Mouse (Mus musculus) forelimb bud, embryonic 11.5 days (tissue): ENCODE results near the gene Pde8b.

Experiments
- DNase-seq: peaks from one replicate; pipeline ENCODE4 v3.0.0-alpha.2; 2012; ENCODE audit warnings: low read depth, low spot score

Pde8b gene

DNA sequence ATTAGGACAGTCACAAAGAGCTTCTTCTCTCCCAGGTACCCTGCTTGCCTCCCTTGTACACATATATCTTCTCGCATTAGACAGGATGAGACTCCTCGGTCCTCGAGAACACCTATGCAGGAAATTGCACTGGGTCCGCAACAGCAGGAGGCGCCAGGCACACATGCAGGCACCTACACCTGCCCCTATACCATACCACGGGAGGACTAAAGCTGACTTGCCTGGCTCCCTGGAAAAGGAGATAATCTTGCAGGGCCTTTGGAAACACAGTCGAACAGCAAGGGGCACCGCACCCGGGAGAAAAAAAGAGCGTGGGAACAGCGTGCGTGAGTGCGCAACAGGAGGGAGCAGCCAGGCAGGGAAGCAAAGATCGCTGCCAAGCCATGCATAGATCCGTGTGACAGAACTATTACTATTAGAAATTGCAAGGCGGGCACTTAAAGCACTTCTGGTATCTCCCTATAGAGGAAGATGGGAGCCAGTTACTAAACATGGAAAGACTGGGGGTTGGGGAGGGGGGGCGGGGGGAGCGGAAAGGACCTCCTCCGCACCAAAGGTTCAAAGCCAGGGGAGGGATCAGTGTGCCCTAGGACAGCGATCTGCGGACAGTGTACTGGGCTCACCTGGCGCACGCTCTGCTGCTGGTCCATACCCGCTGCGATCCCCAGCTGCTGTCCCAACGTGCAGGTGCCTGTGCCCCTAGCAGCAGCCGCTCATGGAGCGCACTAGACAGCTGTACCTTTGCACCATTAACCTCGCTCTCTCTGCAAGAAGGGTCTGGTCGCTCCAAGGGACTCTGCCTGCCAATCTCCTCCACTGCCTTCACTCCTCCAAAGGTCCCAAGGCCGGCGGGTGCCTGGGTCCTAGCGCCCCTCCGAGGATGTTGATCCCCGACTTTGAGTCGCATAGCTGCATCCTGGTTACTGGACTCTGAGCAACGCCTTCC lies at the start of gene Pde8b:
Pde8b (minus strand) TSS at position 826 of the 946 bp plus-strand sequence.
- DNase-seq = peak; percentile 11

- DNase-seq = no peak
Measured at GRCm38 (mm10) chr13:95291983-95292382, 41.8 kb upstream of the Pde8b start.

DNA sequence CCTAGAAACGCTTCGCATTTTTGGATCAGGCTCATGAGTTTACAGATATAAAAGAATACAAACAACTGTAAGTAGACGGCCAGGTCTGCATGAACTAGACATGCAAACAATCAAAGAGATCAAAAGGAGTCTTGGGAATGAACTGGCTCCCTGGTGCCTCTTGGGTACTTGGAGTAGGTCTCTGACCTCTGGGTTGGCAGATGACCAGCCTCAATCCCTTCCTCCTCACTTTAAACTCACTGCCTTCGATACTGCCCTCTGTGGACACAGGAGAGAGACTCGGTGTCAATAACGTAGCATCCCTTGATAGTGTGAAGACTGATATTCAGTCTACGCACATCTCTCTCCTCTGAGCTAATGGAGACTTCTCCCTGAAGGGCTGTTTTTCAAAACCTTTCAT lies 37.9 kb upstream of the Pde8b start:
- no peak for DNase-seq

- peak; percentile 75 for DNase-seq
Measured at GRCm38 (mm10) chr13:95286989-95287388, 36.9 kb upstream of the Pde8b start.

DNA sequence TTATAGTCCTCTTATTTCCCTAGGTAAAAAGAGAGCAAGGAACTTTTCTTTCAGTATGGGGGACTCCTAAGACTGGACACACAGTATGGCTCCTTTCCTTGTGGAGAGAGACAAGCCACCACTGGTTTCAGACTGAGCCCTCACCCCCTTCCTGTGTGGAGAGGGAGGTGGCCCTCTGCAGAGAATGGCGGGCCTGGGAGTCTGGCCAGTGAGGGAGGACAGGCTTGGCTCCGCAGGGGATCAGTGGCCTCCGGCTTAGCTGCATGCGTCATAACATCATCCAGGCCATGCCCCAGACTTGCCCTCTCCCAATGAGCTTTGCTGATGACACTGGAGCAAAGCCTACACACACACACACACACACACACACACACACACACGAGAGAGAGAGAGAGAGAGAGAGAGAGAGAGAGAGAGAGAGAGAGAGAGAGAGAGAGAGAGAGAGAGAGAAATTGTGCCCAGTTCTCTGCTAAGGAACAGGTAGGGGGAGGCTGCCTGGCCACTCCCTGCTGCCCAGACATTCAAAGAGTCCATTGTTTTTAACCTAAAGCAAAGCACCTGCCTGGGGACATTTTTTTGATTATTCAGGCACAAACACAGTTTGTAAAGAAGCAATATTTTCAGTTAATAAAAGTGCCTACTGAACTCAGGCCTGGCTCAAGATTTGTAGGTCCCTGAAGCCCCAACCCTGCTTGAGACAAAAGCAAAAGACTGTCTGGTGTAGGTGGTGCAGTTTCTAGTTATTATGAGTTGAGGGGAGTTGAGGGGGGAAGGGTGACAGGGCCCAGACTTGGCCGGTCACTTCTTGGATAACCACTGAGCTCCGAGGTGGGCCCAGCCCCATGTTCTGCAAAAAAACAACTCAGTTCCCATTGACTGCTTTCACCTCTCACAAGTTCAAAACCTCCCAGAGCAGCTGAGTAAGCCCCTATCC lies 31.9 kb upstream of the Pde8b start:
- DNase-seq = peak; percentile 47

GRCm38 (mm10) chr13:95278426-95279025 lies 28.4 kb upstream of the Pde8b start:
- DNase-seq = no peak

DNA sequence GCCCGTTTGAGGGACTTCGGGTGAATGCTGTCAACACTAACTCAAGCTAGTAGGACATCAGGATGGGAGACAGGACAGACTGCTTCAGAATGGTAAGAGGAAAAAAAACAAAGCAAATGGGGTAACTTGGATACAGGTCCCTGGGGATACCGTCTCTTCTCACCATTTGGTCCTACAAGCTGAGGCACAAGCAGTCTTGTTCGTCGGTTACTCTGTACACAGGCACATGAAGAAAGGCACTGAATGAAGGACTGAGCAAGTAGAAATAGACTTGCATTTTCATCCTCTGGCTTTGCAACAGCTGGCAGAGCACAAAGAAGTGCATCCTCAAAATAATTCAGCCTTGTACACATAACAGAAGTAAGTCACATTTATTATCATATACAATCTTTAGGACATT lies 14.6 kb upstream of the Pde8b start:
- no peak for DNase-seq

DNA sequence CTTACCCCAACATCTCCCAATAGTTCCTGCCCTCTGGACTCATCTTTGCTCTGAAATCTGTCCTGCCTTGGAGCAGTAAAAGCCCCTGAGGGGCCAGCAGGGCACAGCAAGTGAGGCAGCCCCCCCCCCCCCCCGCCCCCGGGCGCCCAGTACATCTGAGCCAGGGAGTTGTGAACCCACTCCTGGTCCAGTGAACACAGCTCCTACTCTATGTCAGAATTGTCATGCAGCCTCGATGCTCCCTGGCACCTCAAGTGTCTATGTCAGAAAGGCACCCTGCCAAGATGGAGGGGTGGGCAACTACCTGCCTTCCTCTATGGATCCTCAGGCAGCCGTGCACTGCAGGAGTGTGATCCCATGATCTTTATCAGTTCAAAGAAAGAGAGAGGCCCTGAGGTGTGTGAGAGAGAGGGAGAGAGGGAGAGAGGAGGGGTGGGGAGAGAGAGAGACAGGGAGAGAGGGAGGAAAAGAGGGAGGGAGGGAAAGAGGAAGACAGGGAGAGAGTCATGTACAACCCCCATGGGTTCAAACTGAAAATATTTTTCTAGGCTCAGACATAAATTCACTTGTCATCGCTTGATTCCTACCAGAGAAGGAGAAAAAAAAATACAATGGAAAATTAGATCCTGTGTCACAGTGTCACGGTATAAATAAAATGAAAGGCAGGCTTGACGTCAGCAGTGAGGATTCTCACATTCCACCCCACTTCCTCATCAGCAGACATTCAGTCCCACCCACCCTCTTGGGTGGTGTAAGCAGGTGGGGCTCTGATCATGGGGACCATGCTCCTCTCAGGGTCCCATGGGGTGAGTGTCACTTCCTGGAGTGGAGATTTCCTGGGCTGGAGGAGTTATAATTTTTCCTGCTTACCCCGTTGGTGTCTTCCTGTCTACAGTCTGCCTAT lies 11.0 kb upstream of the Pde8b start:
- DNase-seq = no peak

GRCm38 (mm10) chr13:95260391-95260790 lies 10.3 kb upstream of the Pde8b start:
- DNase-seq = no peak

DNA sequence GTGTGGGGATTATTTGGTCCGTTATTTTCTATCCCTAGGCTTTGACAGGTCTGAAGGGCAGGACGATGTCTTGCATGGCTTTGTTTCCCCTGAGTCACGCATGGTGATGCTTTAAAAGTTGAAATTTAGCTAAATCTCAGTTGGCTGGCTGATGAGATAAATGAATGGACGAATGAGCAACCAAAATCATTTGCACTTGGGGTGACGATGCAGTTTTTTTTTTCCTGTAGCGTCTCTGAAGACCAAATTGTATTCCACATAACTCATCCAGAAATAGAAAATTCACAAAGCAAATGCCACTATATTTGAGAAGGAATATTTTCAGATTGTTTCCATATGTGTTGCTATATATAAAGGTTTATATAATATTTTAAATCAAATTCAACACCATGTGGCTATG lies 6.9 kb upstream of the Pde8b start:
- no peak for DNase-seq

GRCm38 (mm10) chr13:95255083-95255482 lies 4.9 kb upstream of the Pde8b start:
- DNase-seq = no peak

DNA sequence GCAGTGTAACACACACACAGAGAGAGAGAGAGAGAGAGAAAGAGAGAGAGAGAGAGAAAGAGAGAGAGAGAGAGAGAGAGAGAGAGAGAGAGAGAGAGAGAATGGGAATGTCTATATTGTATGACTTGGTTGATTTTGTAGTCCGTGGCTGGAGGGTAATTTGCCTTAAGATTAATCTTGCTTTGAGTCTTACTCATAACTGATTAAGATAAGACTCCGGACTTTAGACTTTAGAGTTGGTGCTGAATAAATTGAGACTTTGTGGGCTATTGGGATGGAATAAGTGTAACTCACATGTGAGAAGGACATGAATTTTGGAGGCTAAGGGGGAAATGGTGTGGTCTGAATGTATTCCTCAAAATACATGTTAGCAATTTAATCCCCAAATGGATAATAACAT lies 7.1 kb downstream of the Pde8b start:
- DNase-seq = no peak

DNA sequence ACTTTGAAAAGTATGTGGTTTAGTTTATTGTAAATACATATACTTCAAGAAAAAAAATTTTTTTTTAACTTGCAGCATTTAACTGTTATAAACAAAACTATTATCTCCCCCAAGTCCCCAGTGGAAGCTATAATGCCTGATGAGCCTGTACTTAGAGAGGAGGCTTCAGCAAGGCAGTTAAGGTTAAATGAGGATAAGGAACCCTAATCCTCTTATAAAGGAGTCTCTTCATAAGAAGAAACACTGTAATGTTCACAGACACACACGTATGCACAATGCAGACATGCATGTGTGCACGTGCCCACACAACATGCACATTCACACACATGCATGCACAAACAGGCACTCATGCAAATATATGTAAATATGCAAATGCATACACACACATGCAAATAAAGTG lies 12.6 kb downstream of the Pde8b start:
- no peak for DNase-seq

DNA sequence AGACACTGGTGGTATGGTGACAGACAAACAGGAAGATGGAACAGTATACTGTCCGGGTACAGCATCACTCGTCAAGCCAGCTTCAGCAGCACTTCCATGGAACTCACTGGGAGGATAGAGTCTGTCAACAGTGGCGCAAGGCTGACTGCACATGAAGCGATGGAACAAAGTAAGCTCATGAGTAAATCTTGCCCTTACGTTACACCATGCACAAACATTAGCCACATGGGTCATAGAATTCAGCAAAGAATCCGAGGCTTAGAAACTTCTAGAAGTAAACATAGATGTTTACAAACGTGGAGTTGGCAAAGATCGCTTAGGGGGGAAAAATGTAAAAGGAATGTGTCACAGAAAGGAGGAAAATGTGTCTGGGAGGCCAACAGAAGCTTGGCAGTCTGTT lies 14.9 kb downstream of the Pde8b start:
- no peak for DNase-seq

DNA sequence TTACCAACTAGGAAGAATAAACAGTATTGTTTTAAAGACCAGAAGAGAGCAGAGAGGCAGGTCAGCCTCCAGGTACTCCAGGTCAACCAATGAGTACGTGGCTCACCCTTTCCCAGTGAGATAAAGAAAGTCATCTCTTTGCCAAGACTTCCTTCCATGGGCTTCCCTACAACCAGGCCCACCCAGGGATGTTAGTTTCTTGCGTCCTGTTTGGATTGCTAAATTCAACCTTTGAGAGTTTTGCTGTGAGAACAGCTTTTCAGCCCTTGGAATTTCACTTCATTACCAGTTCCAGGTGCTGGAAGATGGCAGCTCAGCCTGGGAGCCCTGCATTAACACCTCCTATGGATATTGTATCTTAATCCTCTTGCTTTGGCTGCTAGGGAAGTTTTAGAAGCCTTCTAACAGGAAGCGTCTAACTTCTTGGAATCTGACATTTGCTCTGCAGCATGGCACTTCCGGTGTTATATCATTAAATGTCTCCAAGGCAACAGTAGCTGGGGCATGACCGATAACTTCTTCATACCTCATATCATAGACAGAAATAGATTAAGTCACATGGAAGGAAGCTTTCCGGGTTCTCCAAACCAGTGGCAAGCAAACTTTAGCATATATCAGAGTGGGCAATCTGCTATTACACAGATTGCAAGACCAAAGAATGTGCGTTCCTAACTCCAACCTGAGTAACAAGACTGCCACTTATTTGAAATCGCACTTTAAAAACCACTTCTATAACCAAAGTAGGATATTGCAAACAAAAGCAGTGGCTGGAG lies 18.6 kb downstream of the Pde8b start:
- DNase-seq = no peak

DNA sequence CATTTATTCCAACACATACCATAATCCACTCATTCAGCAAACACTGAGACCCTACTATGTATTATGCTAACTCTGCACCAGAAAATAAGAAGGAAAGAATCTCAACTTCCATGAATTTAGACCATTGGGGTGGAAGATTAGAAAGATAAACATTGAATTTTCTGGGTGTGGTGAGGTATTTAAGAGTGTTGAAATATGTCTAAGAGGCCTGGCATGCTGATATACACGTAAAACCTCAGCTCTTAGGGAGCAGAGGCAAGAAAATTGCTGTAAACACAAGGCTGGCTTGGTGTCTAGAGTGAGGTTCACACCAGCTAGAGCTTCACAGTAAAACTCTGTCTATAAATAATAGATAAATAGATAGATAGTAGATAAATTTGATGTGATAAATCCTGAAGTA lies 19.8 kb downstream of the Pde8b start:
- DNase-seq = no peak

DNA sequence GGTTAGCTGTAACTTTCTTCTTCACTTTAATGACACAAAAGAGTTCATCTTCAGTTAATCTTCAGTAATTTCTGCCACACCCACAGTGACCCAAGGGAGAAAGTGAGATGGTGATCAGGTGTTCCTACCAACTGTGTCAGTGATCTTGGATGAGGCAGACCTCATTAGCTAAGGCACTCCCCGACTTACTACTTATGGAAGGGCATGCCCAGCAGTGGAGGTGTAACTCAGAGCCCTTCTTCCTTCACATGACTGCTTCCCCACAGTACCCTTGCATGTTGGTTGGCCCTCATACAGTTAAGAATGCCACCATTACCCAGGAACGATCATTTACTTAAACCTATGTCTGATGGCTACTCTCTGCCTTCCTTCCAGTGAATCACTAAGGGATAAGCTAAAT lies 25.6 kb downstream of the Pde8b start:
- no peak for DNase-seq

- DNase-seq = no peak
Measured at GRCm38 (mm10) chr13:95223427-95223772, 26.7 kb downstream of the Pde8b start.

GRCm38 (mm10) chr13:95222569-95223426 lies 27.3 kb downstream of the Pde8b start:
- no peak for DNase-seq
